Mouse (Mus musculus): ENCODE data around the gene Fchsd2.

- TF ChIP-seq POLR2A (IDR thresholded peaks at IDR 0.05; ENCODE audit: extremely low read depth, insufficient read depth, low read length): no peak
- no peak for TF ChIP-seq CTCF (IDR thresholded peaks at IDR 0.05; ENCODE audit: extremely low read depth, insufficient read depth, low read length)
Observed at GRCm38 (mm10) chr7:101292086-101292485, 199.4 kb downstream of the Fchsd2 start.
